Mouse (Mus musculus) hindbrain, embryonic 14.5 days (tissue): Measurements from ENCODE around the gene Dlg1. TPM values are rescaled to one million over a fixed set of nuclear protein-coding genes. Genes with fewer than 3 reads are reported as not detected.

Experiments used
- ATAC-seq: fragments of 200-750 bp; cut with Nextera tagmentation; 2 replicates; pipeline ENCODE4 v1.8.0; 2017; ENCODE audit warnings: moderate number of reproducible peaks, mild to moderate bottlenecking, moderate TSS enrichment, moderate library complexity; ENCODE audit not compliant: low FRiP score
- DNase-seq: peaks from one replicate; pipeline ENCODE4 v3.0.0-alpha.2; 2015; ENCODE audit warnings: low spot score
- H3K27ac ChIP-seq: fragments of 300-500 bp; sonication (generic); 2 replicates; pipeline ENCODE4 v1.5.1; 2014; ENCODE audit warnings: mild to moderate bottlenecking, moderate library complexity
- H3K27me3 ChIP-seq: fragments of 300-500 bp; sonication (generic); 2 replicates; pipeline ENCODE4 v1.6.1; 2014; ENCODE audit warnings: mild to moderate bottlenecking, low read length, mixed read lengths; ENCODE audit not compliant: control insufficient read depth, insufficient read depth
- H3K36me3 ChIP-seq: fragments of 300-500 bp; sonication (generic); replicated peaks from 2 replicates; pipeline ENCODE4 v1.6.1; 2014; ENCODE audit not compliant: control insufficient read depth, insufficient read depth
- H3K4me1 ChIP-seq: fragments of 300-500 bp; sonication (generic); replicated peaks from 2 replicates; pipeline ENCODE4 v1.6.1; 2014; ENCODE audit warnings: antibody characterized with exemption, low read length, mixed read lengths; ENCODE audit not compliant: control insufficient read depth, insufficient read depth
- H3K4me2 ChIP-seq: fragments of 300-500 bp; sonication (generic); replicated peaks from 2 replicates; pipeline ENCODE4 v1.6.1; 2014; ENCODE audit warnings: mild to moderate bottlenecking, moderate library complexity
- H3K4me3 ChIP-seq: fragments of 300-500 bp; sonication (generic); replicated peaks from 2 replicates; pipeline ENCODE4 v1.5.1; 2014; ENCODE audit warnings: mild to moderate bottlenecking, low read length
- H3K9ac ChIP-seq: fragments of 300-500 bp; sonication (generic); 2 replicates; pipeline ENCODE4 v1.6.1; 2014
- H3K9me3 ChIP-seq: fragments of 300-500 bp; sonication (generic); 2 replicates; pipeline ENCODE4 v1.6.1; 2016; ENCODE audit warnings: low read length; ENCODE audit not compliant: control insufficient read depth
- WGBS: fragments of 180-500 bp; shearing (Covaris S2); extraction: QIAGEN DNeasy Blood & Tissue Kit; methylation state at CpG from one replicate; pipeline ENCODE4 v1.1.7; 2014; 5-methylcytosine and 5-hydroxymethylcytosine counted together
- polyA plus RNA-seq: library from polyadenylated mRNA; unstranded; fragments of >200 nt; fragmentation: Nextera tagmentation; extraction: Ambion mirVana; gene quantifications from 2 replicates; pipeline ENCODE4 v1.2.1, GENCODE M21; 2014

Gene Dlg1
- polyA plus RNA-seq, 1 experiment from 2014 or later = 14.4 TPM

DNA sequence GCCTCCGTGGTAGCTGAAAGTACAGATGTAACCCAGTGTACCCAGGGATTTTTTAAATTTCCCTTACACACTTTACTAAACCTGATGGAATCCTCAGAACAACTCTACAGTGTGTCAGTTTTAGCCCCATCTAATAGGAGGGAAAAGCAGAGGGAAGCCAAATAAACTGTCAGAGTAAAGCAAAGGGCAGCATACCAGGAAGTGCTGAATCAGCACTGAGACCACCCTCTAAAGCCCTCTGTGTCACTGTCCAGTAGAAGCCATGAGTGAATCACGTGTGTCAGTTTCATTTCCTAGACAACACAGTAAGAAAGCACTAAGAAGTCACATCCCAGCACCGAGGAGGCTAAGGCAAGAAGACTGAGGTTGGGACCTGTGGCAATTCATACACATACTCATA is 174.1 kb downstream of the Dlg1 start:
- DNase-seq (no peak), ATAC-seq (no peak)
- no peaks in the 10 kb centered on the region for H3K4me1 ChIP-seq
- peaks cover 8% of the 10 kb centered on the region; the same call in 1 of the 2 replicates for H3K36me3 ChIP-seq
- no peak overlapping the region for H3K27ac ChIP-seq
- no peak overlapping the region for H3K4me3 ChIP-seq
- 86% methylated on average over 3 of the region's 3 CpGs for WGBS
- H3K9ac ChIP-seq = no peak overlapping the region
- H3K27me3 ChIP-seq = no peaks in the 10 kb centered on the region
- H3K9me3 ChIP-seq = no peaks in the 10 kb centered on the region
- no peak overlapping the region for H3K4me2 ChIP-seq

DNA sequence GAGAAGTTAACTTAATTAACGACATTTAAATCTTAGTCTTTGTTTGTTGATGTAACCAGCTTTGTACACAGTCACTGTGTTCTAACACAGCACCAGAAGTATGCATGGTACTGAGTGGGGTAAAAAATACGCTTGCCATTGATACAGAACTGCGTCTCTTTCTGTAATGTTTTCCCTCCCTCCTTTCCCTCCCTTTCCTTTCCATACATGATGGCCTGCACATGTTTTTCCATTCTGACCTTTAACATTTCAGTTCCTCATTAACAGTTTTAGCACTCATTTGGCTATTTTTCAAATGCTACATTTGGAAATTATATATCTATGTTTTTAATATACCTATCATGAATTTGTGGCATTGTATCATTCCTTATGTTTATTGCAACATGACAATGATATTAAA is 181.0 kb downstream of the Dlg1 start:
- Histone ChIP-seq H3K9ac (no peak overlapping the region), H3K9me3 (no peaks in the 10 kb centered on the region), H3K4me1 (no peaks in the 10 kb centered on the region), H3K27ac (no peak overlapping the region), H3K4me3 (no peak overlapping the region), H3K36me3 (no peaks in the 10 kb centered on the region; the same call in 1 of the 2 replicates), H3K4me2 (no peak overlapping the region), H3K27me3 (no peaks in the 10 kb centered on the region)
- ATAC-seq (no peak), DNase-seq (no peak)
- WGBS = 92% methylated on average over 3 of the region's 3 CpGs

DNA sequence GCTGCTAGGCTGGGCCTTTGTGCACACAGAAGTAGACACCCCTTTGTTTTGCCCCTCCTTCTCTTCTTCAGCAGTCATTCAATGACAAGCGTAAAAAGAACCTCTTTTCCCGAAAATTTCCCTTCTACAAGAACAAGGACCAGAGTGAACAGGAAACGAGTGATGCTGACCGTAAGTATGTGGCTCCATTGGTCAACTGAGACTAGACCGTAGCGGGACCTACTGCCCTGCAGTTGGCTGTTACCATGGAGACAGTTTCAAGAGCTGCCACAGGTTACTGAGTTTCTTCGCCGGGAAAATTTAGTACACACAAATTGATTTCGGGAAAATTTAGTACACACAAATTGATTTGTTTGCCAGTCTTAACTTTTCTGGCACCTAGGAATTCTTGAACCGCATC is 183.5 kb downstream of the Dlg1 start:
- H3K4me3 ChIP-seq = peak overlapping the region; percentile 11; the same call in 1 of the 2 replicates
- no peaks in the 10 kb centered on the region for H3K27me3 ChIP-seq
- no peaks in the 10 kb centered on the region for H3K36me3 ChIP-seq
- no peak overlapping the region for H3K9ac ChIP-seq
- peak; percentile 38 for DNase-seq
- no peak overlapping the region for H3K27ac ChIP-seq
- peak overlapping the region; percentile 28 for H3K4me2 ChIP-seq
- whole genome bisulfite sequencing = 44% methylated on average over 10 of the region's 10 CpGs
- no peak for ATAC-seq
- H3K9me3 ChIP-seq = no peaks in the 10 kb centered on the region
- H3K4me1 ChIP-seq = no peaks in the 10 kb centered on the region

DNA sequence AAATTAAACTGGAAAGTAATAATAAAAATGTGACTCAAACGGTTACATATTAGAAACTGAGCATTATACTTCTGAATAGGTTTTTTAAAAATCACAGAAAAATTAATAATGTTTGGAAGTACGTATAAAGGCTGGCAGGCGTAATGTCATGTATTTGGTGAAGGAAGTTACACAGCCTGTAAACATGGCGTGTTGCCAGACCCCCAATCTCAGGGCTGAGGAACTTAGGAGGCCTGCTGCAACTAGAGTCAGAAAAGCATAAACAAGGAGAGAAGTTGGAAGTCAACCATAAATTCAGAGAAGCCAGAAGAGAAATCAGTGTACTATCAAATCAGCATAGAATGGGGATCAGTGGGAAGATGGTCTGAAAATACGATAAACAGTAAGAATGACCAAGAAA is 200.7 kb downstream of the Dlg1 start:
- Histone ChIP-seq H3K27ac (no peak overlapping the region), H3K27me3 (no peaks in the 10 kb centered on the region), H3K9ac (no peak overlapping the region), H3K4me1 (no peaks in the 10 kb centered on the region), H3K4me3 (no peak overlapping the region), H3K4me2 (no peak overlapping the region), H3K36me3 (peaks cover 55% of the 10 kb centered on the region), H3K9me3 (no peaks in the 10 kb centered on the region)
- ATAC-seq = no peak
- WGBS = 94% methylated on average over 5 of the region's 5 CpGs
- no peak for DNase-seq

DNA sequence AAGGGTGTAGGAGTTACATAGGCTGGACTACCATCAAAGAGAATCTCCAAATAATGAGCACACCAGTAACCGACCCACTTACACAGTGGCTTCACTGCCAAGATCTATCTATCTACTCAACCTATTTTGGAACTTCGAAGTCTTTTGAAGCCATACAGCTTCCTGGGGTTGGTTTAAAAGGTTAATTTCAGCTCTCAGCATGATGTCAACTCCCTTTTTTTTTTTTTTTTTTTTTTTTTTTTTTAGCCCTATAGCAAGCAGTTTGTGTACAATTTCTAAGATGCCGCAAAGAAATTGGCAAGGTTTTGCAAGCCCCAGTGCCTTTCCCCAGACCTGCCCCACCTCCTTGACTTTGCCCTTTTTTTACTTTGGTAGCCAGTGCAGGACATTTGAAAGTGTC is 202.0 kb downstream of the Dlg1 start:
- no peaks in the 10 kb centered on the region for H3K27me3 ChIP-seq
- H3K9me3 ChIP-seq = no peaks in the 10 kb centered on the region
- H3K4me3 ChIP-seq = no peak overlapping the region
- 70% methylated on average over 3 of the region's 3 CpGs for WGBS
- H3K4me1 ChIP-seq = no peaks in the 10 kb centered on the region
- no peak overlapping the region for H3K27ac ChIP-seq
- DNase-seq = no peak
- H3K36me3 ChIP-seq = peaks cover 48% of the 10 kb centered on the region
- no peak for ATAC-seq
- no peak overlapping the region for H3K9ac ChIP-seq
- no peak overlapping the region for H3K4me2 ChIP-seq

DNA sequence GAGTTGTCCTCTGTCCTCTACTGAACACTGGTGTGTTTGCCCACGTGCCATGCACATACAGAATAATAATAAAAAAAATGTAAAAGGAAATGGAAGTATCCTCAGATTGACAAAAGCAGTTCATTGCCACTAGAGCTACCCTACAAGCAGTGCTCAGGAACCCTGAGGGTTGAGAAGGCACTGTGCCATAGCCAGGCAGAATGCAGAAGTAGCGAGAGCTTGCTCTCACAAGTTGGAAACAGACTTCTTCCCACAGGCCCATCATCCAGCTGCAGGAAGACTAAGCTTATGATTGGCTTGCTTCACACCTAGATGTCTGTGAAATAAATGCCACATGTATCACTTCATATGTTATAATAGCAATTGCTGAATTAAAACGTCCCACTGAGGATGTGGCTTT is 203.7 kb downstream of the Dlg1 start:
- H3K27ac ChIP-seq = no peak overlapping the region
- no peak overlapping the region for H3K4me3 ChIP-seq
- H3K9me3 ChIP-seq = no peaks in the 10 kb centered on the region
- no peak overlapping the region for H3K9ac ChIP-seq
- H3K4me2 ChIP-seq = no peak overlapping the region
- ATAC-seq (no peak), DNase-seq (no peak)
- no peaks in the 10 kb centered on the region for H3K27me3 ChIP-seq
- 94% methylated on average over 3 of the region's 3 CpGs for WGBS
- peaks cover 46% of the 10 kb centered on the region for H3K36me3 ChIP-seq
- H3K4me1 ChIP-seq = no peaks in the 10 kb centered on the region

DNA sequence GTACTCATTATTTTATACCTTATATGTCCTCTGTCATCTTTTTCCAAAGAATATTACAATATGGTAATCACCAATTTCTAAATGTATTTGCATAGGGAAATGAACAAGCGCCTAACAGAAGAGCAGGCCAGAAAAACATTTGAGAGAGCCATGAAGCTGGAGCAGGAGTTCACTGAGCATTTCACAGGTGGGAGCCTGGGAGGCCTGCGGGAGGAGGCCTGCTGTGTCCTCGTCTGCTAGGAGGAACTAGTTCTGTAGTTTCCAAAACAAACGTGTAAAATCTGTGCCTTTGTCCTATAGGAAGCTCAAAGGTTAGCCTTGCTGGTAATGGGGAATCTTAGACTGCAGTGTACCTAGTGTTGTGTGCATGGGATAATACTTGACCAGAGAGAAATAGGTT is 204.5 kb downstream of the Dlg1 start:
- WGBS = 80% methylated on average over 4 of the region's 4 CpGs
- no peak overlapping the region for H3K4me2 ChIP-seq

DNA sequence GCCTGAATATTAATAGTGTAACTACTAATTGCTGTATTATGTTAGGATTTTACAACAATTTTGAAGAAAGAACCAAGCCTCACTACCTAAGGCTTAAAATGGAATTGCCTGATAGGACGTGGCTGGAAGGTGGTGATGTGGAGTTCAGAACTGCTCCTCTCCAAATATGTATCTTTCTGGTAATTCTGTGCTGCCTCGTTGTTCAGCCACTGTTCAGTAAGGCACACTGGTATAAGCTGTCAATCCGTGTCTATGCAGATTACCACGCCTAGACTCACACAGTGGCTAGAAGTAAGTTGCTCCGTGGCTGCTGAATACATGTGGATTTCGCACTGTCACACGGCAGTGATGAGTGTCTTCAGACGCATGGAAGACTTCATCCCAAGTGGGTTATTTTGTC is 210.5 kb downstream of the Dlg1 start:
- no peaks in the 10 kb centered on the region for H3K27me3 ChIP-seq
- no peaks in the 10 kb centered on the region for H3K9me3 ChIP-seq
- ATAC-seq = no peak
- no peak overlapping the region for H3K27ac ChIP-seq
- WGBS = 89% methylated on average over 8 of the region's 8 CpGs
- 0 out of 2 replicates have a peak, but pooled peaks cover 28% of the 10 kb centered on the region for H3K36me3 ChIP-seq
- no peak overlapping the region for H3K4me3 ChIP-seq
- DNase-seq = no peak
- no peak overlapping the region for H3K9ac ChIP-seq
- no peak overlapping the region for H3K4me2 ChIP-seq
- H3K4me1 ChIP-seq = no peaks in the 10 kb centered on the region

More for the DNA sequence above, 204.5 kb downstream of the Dlg1 start:
- Histone ChIP-seq H3K9me3 (no peaks in the 10 kb centered on the region), H3K36me3 (peaks cover 46% of the 10 kb centered on the region), H3K9ac (no peak overlapping the region), H3K27me3 (no peaks in the 10 kb centered on the region), H3K27ac (no peak overlapping the region), H3K4me1 (no peaks in the 10 kb centered on the region), H3K4me3 (no peak overlapping the region)
- no peak for DNase-seq
- no peak for ATAC-seq

DNA sequence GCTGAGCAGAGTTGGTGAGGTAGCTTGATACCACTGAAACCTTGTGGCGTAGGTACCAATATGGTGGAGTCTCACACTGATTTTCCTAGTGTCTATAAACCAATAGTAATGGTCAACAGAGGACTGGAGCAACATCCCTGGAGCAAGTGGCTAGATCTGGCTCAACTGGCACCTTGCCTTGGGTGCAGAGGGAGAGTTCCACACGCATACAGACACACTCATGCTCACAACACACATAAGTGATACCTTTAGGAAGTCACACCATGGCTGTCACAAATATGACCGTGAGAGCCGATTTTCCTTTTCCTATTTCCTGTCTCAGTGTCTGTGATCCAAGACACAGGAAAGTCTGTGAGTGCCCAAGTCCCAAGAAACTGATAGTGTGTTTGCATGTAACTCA is 212.1 kb downstream of the Dlg1 start:
- Histone ChIP-seq H3K9me3 (no peaks in the 10 kb centered on the region), H3K4me3 (no peak overlapping the region), H3K4me2 (no peak overlapping the region), H3K27ac (no peak overlapping the region), H3K4me1 (no peaks in the 10 kb centered on the region), H3K9ac (no peak overlapping the region), H3K36me3 (0 out of 2 replicates have a peak, but pooled peaks cover 25% of the 10 kb centered on the region), H3K27me3 (no peaks in the 10 kb centered on the region)
- no peak for DNase-seq
- WGBS = 96% methylated on average over 4 of the region's 4 CpGs
- no peak for ATAC-seq

DNA sequence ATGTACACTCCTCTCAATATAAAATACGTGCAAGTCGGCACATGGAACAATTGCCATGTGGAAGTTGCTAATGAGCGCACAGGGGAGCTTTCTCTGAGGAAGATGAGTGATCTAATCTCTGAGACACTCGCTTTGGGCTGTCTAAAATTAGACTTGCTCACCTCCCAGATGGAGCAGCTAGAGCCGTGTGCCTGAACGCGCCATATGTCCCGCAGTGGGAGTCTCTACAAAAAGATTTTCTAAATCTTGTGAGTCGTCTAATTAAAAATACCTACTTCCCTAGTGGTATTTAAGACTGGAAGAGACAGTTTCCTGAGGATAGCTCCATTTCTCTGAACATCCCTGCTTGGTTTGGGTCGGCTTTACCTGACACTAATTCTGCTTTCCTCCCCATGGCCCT is 213.1 kb downstream of the Dlg1 start:
- Histone ChIP-seq H3K9ac (no peak overlapping the region), H3K27ac (no peak overlapping the region), H3K9me3 (no peaks in the 10 kb centered on the region), H3K27me3 (no peaks in the 10 kb centered on the region), H3K4me3 (no peak overlapping the region), H3K4me2 (no peak overlapping the region), H3K36me3 (0 out of 2 replicates have a peak, but pooled peaks cover 20% of the 10 kb centered on the region), H3K4me1 (no peaks in the 10 kb centered on the region)
- DNase-seq (no peak), ATAC-seq (no peak)
- WGBS = 79% methylated on average over 10 of the region's 10 CpGs
